Mouse (Mus musculus): ENCODE results near the gene Togaram2. TPM values are rescaled to one million over a fixed set of nuclear protein-coding genes. Genes with fewer than 3 reads are reported as not detected.
A peak's percentile ranks its signal among the peaks of the same experiment; 100 is the strongest.

Gene Togaram2
- polyA plus RNA-seq, 1 experiment from 2014 or later, result 0.53 TPM

DNA sequence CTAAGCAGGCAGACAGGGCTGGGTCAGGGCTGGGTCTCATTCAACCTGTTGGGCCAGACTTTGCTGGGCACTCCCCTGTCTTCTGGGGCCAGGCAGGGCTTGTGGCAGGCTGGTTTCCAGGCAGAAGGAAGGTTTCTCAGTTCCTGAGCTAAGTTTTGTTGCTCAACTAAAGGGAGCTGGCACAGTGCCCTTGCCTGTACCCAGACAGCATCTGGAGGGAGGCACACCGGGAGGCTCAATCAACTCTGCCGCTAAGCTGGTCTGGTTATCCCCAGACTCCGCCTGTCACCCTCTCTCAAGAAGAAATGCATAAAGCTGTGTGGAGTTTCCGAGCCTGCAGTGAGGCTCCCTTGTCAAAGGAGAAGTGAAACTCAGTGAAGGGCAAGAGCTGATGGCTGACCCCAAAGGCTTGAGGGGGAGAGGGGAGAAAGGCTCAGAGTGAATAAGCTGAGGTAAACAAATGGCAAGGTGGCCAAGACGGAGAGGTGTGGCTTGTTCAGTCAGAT, 11.1 kb downstream of the Togaram2 start:
- H3K27ac ChIP-seq, result no peak overlapping the region
- 48% methylated on average over 5 of the region's 5 CpGs for WGBS
- ATAC-seq (ENCODE audit: low FRiP score), result no peak
- H3K9me3 ChIP-seq, result 0 out of 2 replicates have a peak, but pooled peaks cover 8% of the 10 kb centered on the region
- H3K9ac ChIP-seq, result no peak overlapping the region
- H3K4me1 ChIP-seq (replicated peaks), result peaks cover 6% of the 10 kb centered on the region; the same call in 1 of the 2 replicates
- H3K4me3 ChIP-seq, result no peak overlapping the region
- no peak overlapping the region for H3K4me2 ChIP-seq
- no peaks in the 10 kb centered on the region for H3K36me3 ChIP-seq
- H3K27me3 ChIP-seq, result no peaks in the 10 kb centered on the region

- no peak for ATAC-seq (ENCODE audit: low FRiP score)
- WGBS, result 72% methylated on average over 9 of the region's 9 CpGs
- H3K27me3 ChIP-seq, result no peaks in the 10 kb centered on the region
Observed at GRCm38 (mm10) chr17:71687436-71687835, 14.4 kb downstream of the Togaram2 start.

DNA sequence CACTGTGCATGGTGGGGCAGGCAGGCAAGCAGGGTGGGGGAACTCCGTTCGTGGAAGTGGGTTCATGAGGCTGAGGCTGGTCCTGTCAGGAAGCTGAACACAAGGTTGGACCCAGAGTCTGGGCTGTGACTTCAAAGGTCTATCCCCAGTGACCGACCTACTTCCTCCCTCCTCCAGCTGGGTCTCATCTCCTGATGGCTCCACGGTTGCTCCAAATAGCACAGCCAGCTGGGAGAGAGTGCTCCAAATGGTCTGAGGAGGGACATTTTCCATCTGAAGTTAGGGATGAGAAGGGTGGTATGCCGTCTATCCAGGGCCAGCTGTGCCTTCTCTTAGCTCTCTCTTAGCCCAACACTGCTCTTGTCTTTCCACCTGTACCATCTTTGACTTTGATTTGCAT, 16.8 kb downstream of the Togaram2 start:
- H3K27ac ChIP-seq, result no peak overlapping the region
- no peaks in the 10 kb centered on the region for H3K27me3 ChIP-seq
- ATAC-seq (ENCODE audit: low FRiP score), result no peak
- H3K9me3 ChIP-seq, result 0 out of 2 replicates have a peak, but pooled peaks cover 8% of the 10 kb centered on the region
- no peak overlapping the region for H3K4me3 ChIP-seq
- H3K4me1 ChIP-seq (replicated peaks), result peaks cover 14% of the 10 kb centered on the region
- H3K4me2 ChIP-seq, result no peak overlapping the region
- H3K9ac ChIP-seq, result no peak overlapping the region
- 83% methylated on average over 5 of the region's 5 CpGs for WGBS
- no peaks in the 10 kb centered on the region for H3K36me3 ChIP-seq

More at GRCm38 (mm10) chr17:71687436-71687835, 14.4 kb downstream of the Togaram2 start:
- Histone ChIP-seq H3K4me1 (replicated peaks) (peaks cover 12% of the 10 kb centered on the region; the same call in 1 of the 2 replicates), H3K4me3 (no peak overlapping the region), H3K9ac (no peak overlapping the region), H3K9me3 (0 out of 2 replicates have a peak, but pooled peaks cover 8% of the 10 kb centered on the region), H3K27ac (no peak overlapping the region), H3K36me3 (no peaks in the 10 kb centered on the region), H3K4me2 (no peak overlapping the region)

DNA sequence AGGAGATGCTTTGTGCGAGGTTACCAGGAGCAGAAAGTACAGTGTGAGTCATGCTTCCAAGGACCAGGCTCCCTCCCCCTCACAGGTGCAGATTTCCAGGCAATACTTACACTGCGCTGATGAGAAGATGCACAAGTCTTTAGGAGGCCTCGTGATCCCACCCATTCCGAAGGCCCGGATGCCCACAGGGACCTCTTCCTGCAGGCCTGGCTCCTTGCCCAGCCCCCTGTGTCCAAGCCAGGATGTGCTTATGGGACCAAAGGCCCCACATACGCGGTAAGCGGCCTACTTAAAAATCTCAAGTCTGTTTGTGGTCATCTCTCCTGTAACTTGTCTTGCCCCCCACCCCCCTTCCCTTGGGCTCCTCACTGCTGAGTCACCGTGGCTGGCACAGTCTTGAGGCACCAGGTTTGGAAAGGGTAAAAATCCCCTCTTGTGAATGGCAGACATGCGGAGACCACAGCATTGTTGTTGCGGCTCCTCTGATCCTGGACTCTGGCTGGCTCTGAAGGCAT, 18.4 kb downstream of the Togaram2 start:
- ATAC-seq (ENCODE audit: low FRiP score), result peak; percentile 40; the same call in 1 of the 2 replicates
- no peak overlapping the region for H3K4me3 ChIP-seq
- 70% methylated on average over 11 of the region's 11 CpGs for WGBS
- no peak overlapping the region for H3K4me2 ChIP-seq
- H3K27ac ChIP-seq, result no peak overlapping the region
- 0 out of 2 replicates have a peak, but pooled peaks cover 8% of the 10 kb centered on the region for H3K9me3 ChIP-seq
- peaks cover 18% of the 10 kb centered on the region for H3K4me1 ChIP-seq (replicated peaks)
- H3K27me3 ChIP-seq, result no peaks in the 10 kb centered on the region
- no peaks in the 10 kb centered on the region for H3K36me3 ChIP-seq
- H3K9ac ChIP-seq, result no peak overlapping the region

GRCm38 (mm10) chr17:71693313-71693712, 20.3 kb downstream of the Togaram2 start:
- H3K36me3 ChIP-seq, result no peaks in the 10 kb centered on the region
- no peak overlapping the region for H3K4me2 ChIP-seq
- H3K4me3 ChIP-seq, result no peak overlapping the region
- H3K27ac ChIP-seq, result no peak overlapping the region
- H3K9ac ChIP-seq, result no peak overlapping the region
- no peaks in the 10 kb centered on the region for H3K27me3 ChIP-seq
- ATAC-seq (ENCODE audit: low FRiP score), result no peak
- H3K9me3 ChIP-seq, result 0 out of 2 replicates have a peak, but pooled peaks cover 8% of the 10 kb centered on the region
- peaks cover 18% of the 10 kb centered on the region for H3K4me1 ChIP-seq (replicated peaks)
- 25% methylated on average over 5 of the region's 5 CpGs for whole genome bisulfite sequencing

GRCm38 (mm10) chr17:71693780-71694179, 20.7 kb downstream of the Togaram2 start:
- 48% methylated on average over 8 of the region's 8 CpGs for WGBS
- H3K27ac ChIP-seq, result no peak overlapping the region
- no peak for ATAC-seq (ENCODE audit: low FRiP score)

DNA sequence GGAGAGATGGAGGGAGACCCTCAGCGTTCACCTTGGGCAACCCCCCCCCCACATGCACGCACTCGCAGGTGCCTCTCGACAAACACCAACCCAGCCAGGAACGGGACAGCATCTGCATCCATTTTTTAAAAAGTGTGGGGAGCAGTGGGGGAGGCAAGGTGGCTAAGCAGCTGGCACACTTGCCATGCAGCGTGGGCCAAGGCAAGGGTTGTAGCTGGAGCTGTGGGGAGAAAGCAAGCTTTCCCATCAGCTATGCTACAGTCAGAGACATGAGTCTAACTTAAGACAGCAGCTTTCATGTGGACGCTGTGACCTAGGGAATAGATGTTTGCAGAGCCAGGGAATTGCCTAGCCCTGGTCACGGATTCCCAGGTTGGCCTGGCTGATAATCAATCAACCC, 22.1 kb downstream of the Togaram2 start:
- H3K9ac ChIP-seq, result no peak overlapping the region
- no peaks in the 10 kb centered on the region for H3K36me3 ChIP-seq
- no peak overlapping the region for H3K4me2 ChIP-seq
- peaks cover 18% of the 10 kb centered on the region for H3K4me1 ChIP-seq (replicated peaks)
- H3K9me3 ChIP-seq, result no peaks in the 10 kb centered on the region
- H3K4me3 ChIP-seq, result no peak overlapping the region
- H3K27me3 ChIP-seq, result no peaks in the 10 kb centered on the region
- WGBS, result 86% methylated on average over 8 of the region's 8 CpGs
- no peak for ATAC-seq (ENCODE audit: low FRiP score)
- no peak overlapping the region for H3K27ac ChIP-seq

More at GRCm38 (mm10) chr17:71693780-71694179, 20.7 kb downstream of the Togaram2 start:
- no peak overlapping the region for H3K4me2 ChIP-seq
- H3K27me3 ChIP-seq, result no peaks in the 10 kb centered on the region
- no peaks in the 10 kb centered on the region for H3K36me3 ChIP-seq
- H3K4me3 ChIP-seq, result no peak overlapping the region
- no peak overlapping the region for H3K9ac ChIP-seq
- H3K4me1 ChIP-seq (replicated peaks), result peaks cover 18% of the 10 kb centered on the region
- H3K9me3 ChIP-seq, result 0 out of 2 replicates have a peak, but pooled peaks cover 4% of the 10 kb centered on the region

- Histone ChIP-seq H3K9me3 (no peaks in the 10 kb centered on the region), H3K27me3 (0 out of 2 replicates have a peak, but pooled peaks cover under 1% of the 10 kb centered on the region), H3K9ac (no peak overlapping the region), H3K4me3 (no peak overlapping the region), H3K4me1 (replicated peaks) (peaks cover 18% of the 10 kb centered on the region), H3K36me3 (no peaks in the 10 kb centered on the region), H3K27ac (no peak overlapping the region), H3K4me2 (no peak overlapping the region)
- ATAC-seq (ENCODE audit: low FRiP score), result no peak
- WGBS, result 78% methylated on average over 15 of the region's 15 CpGs
Observed at GRCm38 (mm10) chr17:71695716-71696315, 22.8 kb downstream of the Togaram2 start.

DNA sequence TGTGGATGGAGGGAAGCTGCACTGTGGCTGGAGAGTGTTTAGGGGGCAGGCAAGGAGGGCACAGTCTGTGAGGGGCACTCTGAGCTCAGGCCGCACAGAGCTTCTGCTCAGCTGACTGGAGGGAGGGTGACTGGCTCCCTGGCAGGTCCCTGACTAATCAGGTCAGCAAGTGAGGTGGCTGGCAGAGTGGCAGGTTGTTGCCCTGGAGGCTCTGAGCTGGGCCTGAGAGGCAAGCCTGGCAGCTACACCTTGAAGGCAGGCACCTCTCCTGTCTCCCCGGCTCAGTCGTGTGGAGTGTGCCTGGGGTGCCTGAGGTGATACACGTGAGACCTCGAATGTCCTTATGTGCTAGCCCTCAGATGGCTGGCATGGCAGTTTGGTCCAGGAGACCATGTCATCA, 23.3 kb downstream of the Togaram2 start:
- 0 out of 2 replicates have a peak, but pooled peaks cover 3% of the 10 kb centered on the region for H3K27me3 ChIP-seq
- H3K4me3 ChIP-seq, result no peak overlapping the region
- no peak for ATAC-seq (ENCODE audit: low FRiP score)
- 80% methylated on average over 5 of the region's 5 CpGs for WGBS
- no peak overlapping the region for H3K4me2 ChIP-seq
- no peak overlapping the region for H3K27ac ChIP-seq
- no peak overlapping the region for H3K9ac ChIP-seq
- H3K9me3 ChIP-seq, result no peaks in the 10 kb centered on the region
- H3K4me1 ChIP-seq (replicated peaks), result peaks cover 16% of the 10 kb centered on the region
- H3K36me3 ChIP-seq, result no peaks in the 10 kb centered on the region

DNA sequence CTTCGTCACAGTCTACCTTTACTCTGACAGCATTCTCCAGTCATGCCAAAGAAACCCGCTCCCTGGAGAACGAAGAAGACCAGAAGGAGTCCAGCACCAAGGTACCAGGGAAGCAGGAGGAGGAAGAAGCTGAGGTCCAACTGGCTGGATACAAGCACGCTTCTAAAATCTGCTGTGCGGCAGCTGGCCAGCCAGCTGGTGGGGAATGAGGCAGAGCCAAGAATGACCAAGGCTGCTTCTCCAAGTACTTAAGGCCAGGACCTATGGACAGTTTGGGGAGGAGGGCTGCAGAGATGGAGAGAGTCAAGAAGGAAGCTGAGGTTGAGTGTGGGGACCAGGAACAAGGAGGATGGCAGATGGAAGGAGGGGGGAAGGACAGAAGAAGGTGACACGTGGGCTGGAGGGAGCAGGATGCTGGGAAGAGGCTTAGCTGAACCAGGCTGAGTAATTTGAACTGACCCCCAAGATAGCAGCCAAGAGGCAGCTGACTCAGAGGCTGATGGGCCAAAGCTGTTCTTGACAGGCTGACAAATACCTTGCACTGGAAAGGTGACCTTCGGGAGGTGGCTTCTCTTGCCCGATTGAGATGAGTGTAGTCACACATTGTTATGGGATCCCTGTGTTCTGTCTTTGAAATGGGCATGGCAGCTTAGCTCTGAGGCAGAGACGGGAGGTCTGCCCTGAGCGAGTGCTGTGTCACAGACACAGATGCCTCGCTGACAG, 25.0 kb downstream of the Togaram2 start:
- no peak overlapping the region for H3K9ac ChIP-seq
- H3K27me3 ChIP-seq, result 0 out of 2 replicates have a peak, but pooled peaks cover 3% of the 10 kb centered on the region
- peaks cover 9% of the 10 kb centered on the region for H3K4me1 ChIP-seq (replicated peaks)
- no peaks in the 10 kb centered on the region for H3K9me3 ChIP-seq
- H3K36me3 ChIP-seq, result no peaks in the 10 kb centered on the region
- no peak overlapping the region for H3K4me3 ChIP-seq
- no peak overlapping the region for H3K4me2 ChIP-seq
- WGBS, result 86% methylated on average over 11 of the region's 11 CpGs
- no peak for ATAC-seq (ENCODE audit: low FRiP score)
- no peak overlapping the region for H3K27ac ChIP-seq

- 92% methylated on average over 11 of the region's 11 CpGs for WGBS
- Histone ChIP-seq H3K4me1 (replicated peaks) (peaks cover 4% of the 10 kb centered on the region; the same call in 1 of the 2 replicates), H3K27me3 (0 out of 2 replicates have a peak, but pooled peaks cover 3% of the 10 kb centered on the region)
Observed at GRCm38 (mm10) chr17:71698619-71698956, 25.5 kb downstream of the Togaram2 start.

GRCm38 (mm10) chr17:71705113-71705512, 32.1 kb downstream of the Togaram2 start:
- no peak overlapping the region for H3K4me2 ChIP-seq
- H3K36me3 ChIP-seq, result no peaks in the 10 kb centered on the region
- H3K9me3 ChIP-seq, result no peaks in the 10 kb centered on the region
- no peak for ATAC-seq (ENCODE audit: low FRiP score)
- no peak overlapping the region for H3K27ac ChIP-seq
- 82% methylated on average over 1 of the region's 1 CpGs for WGBS
- H3K4me1 ChIP-seq (replicated peaks), result peaks cover 9% of the 10 kb centered on the region
- no peak overlapping the region for H3K9ac ChIP-seq
- H3K27me3 ChIP-seq, result 0 out of 2 replicates have a peak, but pooled peaks cover 3% of the 10 kb centered on the region
- H3K4me3 ChIP-seq, result no peak overlapping the region

More at GRCm38 (mm10) chr17:71698619-71698956, 25.5 kb downstream of the Togaram2 start:
- no peak overlapping the region for H3K4me3 ChIP-seq
- no peak for ATAC-seq (ENCODE audit: low FRiP score)
- H3K4me2 ChIP-seq, result no peak overlapping the region
- no peaks in the 10 kb centered on the region for H3K36me3 ChIP-seq
- H3K9me3 ChIP-seq, result no peaks in the 10 kb centered on the region
- no peak overlapping the region for H3K27ac ChIP-seq
- no peak overlapping the region for H3K9ac ChIP-seq
